Mouse (Mus musculus): ENCODE results near the gene H2-Ab1. TPM values are rescaled to one million over a fixed set of nuclear protein-coding genes. Genes with fewer than 3 reads are reported as not detected.
"Not testable (repeated sequence)": the region's sequence is repeated elsewhere in the genome, so short reads cannot be mapped to it uniquely, and the experiment has no call there.

H2-Ab1 gene
- polyA plus RNA-seq, 1 experiment from 2014 or later: 2.6 TPM

DNA sequence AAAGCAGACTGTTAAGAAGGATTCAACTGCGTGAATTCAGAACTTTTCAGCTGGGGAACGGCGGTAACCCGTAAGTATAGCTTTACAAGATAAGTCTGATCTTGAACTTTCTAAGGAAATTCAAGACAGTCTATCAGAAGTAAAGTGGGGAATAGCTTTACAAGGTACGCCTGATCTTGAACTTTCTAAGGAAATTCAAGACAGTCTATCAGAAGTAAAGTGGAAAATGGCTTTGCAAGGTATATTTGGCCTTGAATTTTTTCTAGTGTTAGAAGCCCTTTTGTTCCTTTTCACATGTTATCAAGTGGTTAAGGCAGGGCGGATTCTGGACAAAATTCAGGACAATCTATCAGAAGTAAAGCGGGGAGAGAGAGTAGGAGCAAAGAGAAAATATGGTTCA, 37.7 kb upstream of the H2-Ab1 start:
- H3K36me3 ChIP-seq; H3K9ac ChIP-seq (replicated peaks); H3K4me1 ChIP-seq; ATAC-seq (ENCODE audit: low FRiP score, low read depth); H3K27ac ChIP-seq (replicated peaks); H3K9me3 ChIP-seq; H3K27me3 ChIP-seq; H3K4me3 ChIP-seq; H3K4me2 ChIP-seq (replicated peaks): not testable (repeated sequence)
- 94% methylated on average over 3 of the region's 7 CpGs for WGBS

DNA sequence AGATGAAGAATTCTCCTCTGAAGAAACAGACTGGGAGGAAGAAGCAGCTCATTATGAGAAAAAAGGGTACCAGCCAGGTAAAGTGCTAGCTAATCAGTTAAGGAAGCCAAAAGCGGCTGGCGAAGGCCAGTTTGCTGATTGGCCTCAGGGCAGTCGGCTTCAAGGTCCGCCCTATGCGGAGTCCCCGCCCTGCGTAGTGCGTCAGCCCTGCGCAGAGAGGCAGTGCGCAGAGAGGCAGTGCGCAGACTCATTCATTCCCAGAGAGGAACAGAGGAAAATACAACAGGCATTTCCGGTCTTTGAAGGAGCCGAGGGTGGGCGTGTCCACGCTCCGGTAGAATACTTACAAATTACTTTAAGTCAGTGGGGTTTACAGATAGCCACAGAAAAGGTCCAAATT, 37.1 kb upstream of the H2-Ab1 start:
- 100% methylated on average over 7 of the region's 16 CpGs for WGBS
- not testable (repeated sequence) for H3K9ac ChIP-seq (replicated peaks); ATAC-seq (ENCODE audit: low FRiP score, low read depth)

DNA sequence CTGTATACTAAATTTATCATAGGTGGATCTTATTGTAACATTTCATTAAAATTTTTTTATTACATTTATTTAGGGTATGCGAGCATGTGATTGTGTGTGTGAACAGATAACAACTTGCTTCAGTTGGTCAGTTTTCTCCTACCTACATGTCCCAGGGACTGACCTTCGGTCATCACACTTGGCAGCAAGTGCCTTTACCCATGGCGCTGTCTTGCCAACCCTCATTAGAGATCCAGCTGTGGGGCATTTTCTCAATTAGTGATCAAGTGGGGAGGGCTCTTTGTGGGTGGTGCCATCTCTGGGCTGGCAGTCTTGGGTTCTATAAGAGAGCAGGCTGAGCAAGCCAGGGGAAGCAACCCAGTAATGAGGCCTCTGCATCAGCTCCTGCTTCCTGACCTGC, 32.7 kb upstream of the H2-Ab1 start:
- no peak for ATAC-seq (ENCODE audit: low FRiP score, low read depth)
- Histone ChIP-seq H3K27me3 (no peaks in the 10 kb centered on the region), H3K36me3 (no peaks in the 10 kb centered on the region), H3K4me3 (no peak overlapping the region), H3K4me1 (no peaks in the 10 kb centered on the region), H3K27ac (replicated peaks) (no peak overlapping the region), H3K9ac (replicated peaks) (no peak overlapping the region), H3K4me2 (replicated peaks) (no peak overlapping the region), H3K9me3 (peaks cover 6% of the 10 kb centered on the region; the same call in 1 of the 2 replicates)
- 94% methylated on average over 3 of the region's 3 CpGs for WGBS

More for the DNA sequence above, 37.1 kb upstream of the H2-Ab1 start:
- not testable (repeated sequence) for H3K27ac ChIP-seq (replicated peaks); H3K4me2 ChIP-seq (replicated peaks); H3K9me3 ChIP-seq; H3K4me3 ChIP-seq; H3K4me1 ChIP-seq; H3K36me3 ChIP-seq; H3K27me3 ChIP-seq

DNA sequence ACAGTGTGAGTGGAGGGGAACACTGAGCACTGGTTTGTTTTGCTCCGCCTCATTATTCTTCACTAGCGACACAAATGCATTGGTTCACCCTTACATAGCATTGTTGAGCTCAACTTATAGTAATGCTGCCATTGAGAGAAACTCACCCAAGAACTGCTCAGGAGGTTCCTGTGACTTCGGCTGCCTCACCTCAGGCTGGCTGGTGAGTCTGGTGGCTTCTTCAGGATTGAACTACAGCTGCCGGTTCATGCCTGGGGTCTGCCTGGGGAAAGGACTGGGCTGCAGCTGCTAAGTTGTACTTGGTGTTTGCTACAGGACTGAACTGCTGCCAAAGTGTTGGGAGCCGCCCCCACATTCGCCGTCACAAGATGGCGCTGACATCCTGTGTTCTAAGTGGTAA, 32.1 kb upstream of the H2-Ab1 start:
- Histone ChIP-seq H3K9ac (replicated peaks) (no peak overlapping the region), H3K4me1 (no peaks in the 10 kb centered on the region), H3K9me3 (peaks cover 6% of the 10 kb centered on the region; the same call in 1 of the 2 replicates), H3K4me2 (replicated peaks) (no peak overlapping the region), H3K36me3 (no peaks in the 10 kb centered on the region), H3K4me3 (no peak overlapping the region), H3K27ac (replicated peaks) (no peak overlapping the region), H3K27me3 (no peaks in the 10 kb centered on the region)
- 97% methylated on average over 8 of the region's 8 CpGs for WGBS
- no peak for ATAC-seq (ENCODE audit: low FRiP score, low read depth)

DNA sequence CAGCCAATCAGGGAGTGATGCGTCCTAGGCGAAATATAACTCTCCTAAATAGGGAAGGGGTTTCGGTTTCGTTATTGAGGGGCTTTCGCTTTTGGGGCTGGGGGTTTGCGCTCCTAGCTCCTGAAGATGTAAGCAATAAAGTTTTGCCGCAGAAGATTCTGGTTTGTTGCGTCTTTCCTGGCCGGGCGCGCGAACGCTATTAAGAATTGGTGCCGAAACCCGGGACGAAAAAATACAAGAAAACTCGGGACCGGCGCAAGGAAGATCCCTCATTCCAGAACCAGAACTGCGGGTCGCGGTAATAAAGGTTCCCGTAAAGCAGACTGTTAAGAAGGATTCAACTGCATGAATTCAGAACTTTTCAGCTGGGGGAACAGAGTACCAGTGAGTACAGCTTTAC, 31.6 kb upstream of the H2-Ab1 start:
- not testable (repeated sequence) for H3K27ac ChIP-seq (replicated peaks); H3K4me3 ChIP-seq; H3K9me3 ChIP-seq; H3K4me1 ChIP-seq; ATAC-seq (ENCODE audit: low FRiP score, low read depth); H3K36me3 ChIP-seq; H3K9ac ChIP-seq (replicated peaks); H3K27me3 ChIP-seq; H3K4me2 ChIP-seq (replicated peaks)
- 97% methylated on average over 17 of the region's 23 CpGs for WGBS

DNA sequence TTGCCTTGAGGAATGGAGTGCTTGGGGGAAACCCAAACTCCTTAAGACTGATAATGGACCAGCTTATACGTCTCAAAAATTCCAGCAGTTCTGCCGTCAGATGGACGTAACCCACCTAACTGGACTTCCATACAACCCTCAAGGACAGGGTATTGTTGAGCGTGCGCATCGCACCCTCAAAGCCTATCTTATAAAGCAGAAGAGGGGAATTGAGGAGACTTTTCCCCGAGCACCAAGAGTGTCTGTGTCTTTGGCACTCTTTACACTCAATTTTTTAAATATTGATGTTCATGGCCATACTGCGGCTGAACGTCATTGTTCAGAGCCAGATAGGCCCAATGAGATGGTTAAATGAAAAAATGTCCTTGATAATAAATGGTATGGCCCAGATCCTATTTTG, 26.5 kb upstream of the H2-Ab1 start:
- H3K27me3 ChIP-seq; H3K27ac ChIP-seq (replicated peaks); H3K9me3 ChIP-seq; H3K4me3 ChIP-seq; H3K36me3 ChIP-seq; H3K9ac ChIP-seq (replicated peaks); ATAC-seq (ENCODE audit: low FRiP score, low read depth); H3K4me2 ChIP-seq (replicated peaks); H3K4me1 ChIP-seq: not testable (repeated sequence)
- WGBS: 97% methylated on average over 9 of the region's 9 CpGs

DNA sequence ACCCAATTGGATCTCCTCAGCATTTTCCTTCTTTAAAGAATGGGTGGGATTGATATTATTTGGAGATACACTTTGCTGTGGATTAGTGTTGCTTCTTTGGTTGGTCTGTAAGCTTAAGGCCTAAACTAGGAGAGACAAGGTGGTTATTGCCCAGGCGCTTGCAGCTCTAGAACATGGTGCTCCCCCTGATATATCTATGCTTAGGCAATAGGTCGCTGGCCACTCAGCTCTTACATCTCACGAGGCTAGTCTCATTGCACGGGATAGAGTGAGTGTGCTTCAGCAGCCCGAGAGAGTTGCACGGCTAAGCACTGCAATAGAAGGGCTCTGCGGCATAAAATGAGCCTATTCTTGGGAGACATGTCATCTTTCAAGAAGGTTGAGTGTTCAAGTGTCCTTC, 25.5 kb upstream of the H2-Ab1 start:
- H3K4me2 ChIP-seq (replicated peaks); H3K4me3 ChIP-seq; H3K9ac ChIP-seq (replicated peaks); H3K4me1 ChIP-seq; H3K36me3 ChIP-seq; ATAC-seq (ENCODE audit: low FRiP score, low read depth); H3K27ac ChIP-seq (replicated peaks); H3K9me3 ChIP-seq; H3K27me3 ChIP-seq: not testable (repeated sequence)
- WGBS: 87% methylated on average over 6 of the region's 7 CpGs

DNA sequence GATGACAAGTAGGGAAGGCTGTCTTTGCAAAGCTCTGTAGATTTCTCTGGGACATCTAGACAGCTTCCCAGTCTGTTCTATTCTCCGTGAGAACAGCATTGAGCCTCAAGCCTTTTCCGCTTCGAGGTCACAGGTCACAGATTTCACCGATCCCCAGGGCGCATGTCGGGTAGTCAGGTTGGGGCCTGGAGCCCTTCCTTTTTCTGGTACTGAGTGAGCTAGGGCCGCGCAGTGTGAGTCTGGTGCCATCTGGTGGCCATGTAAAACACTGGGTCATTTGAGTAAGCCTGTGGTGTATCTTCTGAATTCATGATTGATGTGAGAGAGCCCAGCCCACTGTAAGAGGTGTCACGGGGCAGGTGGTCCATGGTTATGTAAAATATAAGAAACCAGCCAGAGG, 22.6 kb upstream of the H2-Ab1 start:
- no peak for ATAC-seq (ENCODE audit: low FRiP score, low read depth)
- 51% methylated on average over 9 of the region's 9 CpGs for WGBS
- H3K9ac ChIP-seq (replicated peaks): no peak overlapping the region

DNA sequence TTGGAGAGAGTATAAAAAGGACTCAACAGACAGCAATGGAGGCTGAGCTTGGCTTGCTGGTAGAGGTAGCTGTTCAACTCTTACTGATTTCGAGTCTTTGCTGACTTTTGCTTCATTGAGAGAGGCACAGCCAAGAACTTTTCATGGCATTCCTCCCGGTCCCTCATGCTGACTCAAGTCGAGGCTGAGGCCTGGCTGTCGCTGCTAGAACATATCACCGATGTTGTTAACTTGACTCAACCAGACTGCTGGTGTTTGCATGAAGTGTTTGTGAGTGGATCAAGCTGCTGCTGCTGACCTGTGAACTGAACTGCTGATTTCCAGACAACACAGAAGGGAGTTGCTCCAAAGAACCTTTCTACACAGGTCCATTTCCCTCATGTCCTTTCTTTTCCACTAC, 20.8 kb upstream of the H2-Ab1 start:
- Histone ChIP-seq H3K4me2 (replicated peaks) (no peak overlapping the region), H3K4me1 (no peaks in the 10 kb centered on the region), H3K9ac (replicated peaks) (no peak overlapping the region), H3K36me3 (no peaks in the 10 kb centered on the region), H3K9me3 (peaks cover 5% of the 10 kb centered on the region), H3K4me3 (no peak overlapping the region), H3K27ac (replicated peaks) (no peak overlapping the region), H3K27me3 (no peaks in the 10 kb centered on the region; the same call in 1 of the 2 replicates)
- WGBS: 86% methylated on average over 5 of the region's 5 CpGs
- ATAC-seq (ENCODE audit: low FRiP score, low read depth): no peak

More for the DNA sequence above, 22.6 kb upstream of the H2-Ab1 start:
- H3K27me3 ChIP-seq: no peaks in the 10 kb centered on the region
- no peak overlapping the region for H3K4me3 ChIP-seq
- H3K27ac ChIP-seq (replicated peaks): no peak overlapping the region
- no peak overlapping the region for H3K4me2 ChIP-seq (replicated peaks)
- H3K4me1 ChIP-seq: no peaks in the 10 kb centered on the region
- H3K9me3 ChIP-seq: no peaks in the 10 kb centered on the region
- H3K36me3 ChIP-seq: no peaks in the 10 kb centered on the region

DNA sequence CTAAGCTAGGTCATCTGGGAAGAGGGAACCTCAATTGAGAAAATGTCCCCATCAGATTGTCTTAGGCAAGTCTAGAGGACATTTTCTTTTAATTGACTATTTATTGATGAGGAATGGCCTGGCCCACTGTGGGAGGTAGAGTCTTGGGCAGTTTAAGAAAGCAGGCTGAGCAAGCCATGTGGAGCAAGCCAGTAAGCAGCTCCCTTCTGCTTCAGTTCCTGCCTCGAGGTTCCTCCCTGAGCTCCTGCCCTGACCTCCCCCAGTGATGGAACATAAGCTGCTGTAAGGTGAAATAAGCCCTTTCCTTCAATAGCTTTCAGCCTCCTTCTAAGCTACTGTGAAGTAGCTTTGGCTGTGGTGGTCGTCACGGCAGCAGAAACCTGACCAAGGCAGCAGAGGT, 19.7 kb upstream of the H2-Ab1 start:
- H3K36me3 ChIP-seq: no peaks in the 10 kb centered on the region
- no peak for ATAC-seq (ENCODE audit: low FRiP score, low read depth)
- no peak overlapping the region for H3K4me2 ChIP-seq (replicated peaks)
- no peak overlapping the region for H3K27ac ChIP-seq (replicated peaks)
- no peak overlapping the region for H3K4me3 ChIP-seq
- no peaks in the 10 kb centered on the region; the same call in 1 of the 2 replicates for H3K27me3 ChIP-seq
- H3K9ac ChIP-seq (replicated peaks): no peak overlapping the region
- WGBS: 83% methylated on average over 3 of the region's 3 CpGs
- no peaks in the 10 kb centered on the region for H3K4me1 ChIP-seq
- peaks cover 7% of the 10 kb centered on the region for H3K9me3 ChIP-seq

DNA sequence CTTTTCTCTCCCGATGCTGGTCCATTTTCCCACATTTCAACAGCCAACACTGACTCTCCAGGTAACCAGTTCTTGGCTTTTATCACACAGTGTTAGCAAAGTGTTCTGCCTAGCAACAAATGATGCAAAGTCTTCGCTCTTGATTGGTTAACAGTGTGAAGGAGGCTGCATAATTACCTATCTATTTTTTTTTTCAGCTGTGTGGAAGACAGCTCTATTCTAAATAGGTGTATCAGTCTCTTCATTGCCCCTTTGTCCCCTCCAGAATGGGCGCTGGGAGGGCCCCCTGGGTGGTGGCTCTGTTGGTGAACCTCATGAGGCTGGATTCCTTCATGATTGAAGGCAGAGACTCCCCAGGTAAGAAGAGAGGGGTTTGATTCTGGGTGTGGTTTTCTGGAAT, 18.8 kb upstream of the H2-Ab1 start, which contains the start of gene H2-Ob:
Gene H2-Ob (plus strand): TSS at position 198 of the 400 bp plus-strand sequence.
- H3K27ac ChIP-seq (replicated peaks): no peak within 1 kb of the TSS
- peaks cover 7% of the 10 kb centered on the region for H3K9me3 ChIP-seq
- H3K9ac ChIP-seq (replicated peaks): no peak within 1 kb of the TSS
- H3K27me3 ChIP-seq: no peaks in the 10 kb centered on the region; the same call in 1 of the 2 replicates
- no peak for ATAC-seq (ENCODE audit: low FRiP score, low read depth)
- no peaks in the 10 kb centered on the region for H3K4me1 ChIP-seq
- H3K4me3 ChIP-seq: no peak within 1 kb of the TSS
- H3K4me2 ChIP-seq (replicated peaks): no peak within 1 kb of the TSS
- WGBS: 65% methylated on average over 3 of the region's 3 CpGs
- H3K36me3 ChIP-seq: no peaks in the 10 kb centered on the region

DNA sequence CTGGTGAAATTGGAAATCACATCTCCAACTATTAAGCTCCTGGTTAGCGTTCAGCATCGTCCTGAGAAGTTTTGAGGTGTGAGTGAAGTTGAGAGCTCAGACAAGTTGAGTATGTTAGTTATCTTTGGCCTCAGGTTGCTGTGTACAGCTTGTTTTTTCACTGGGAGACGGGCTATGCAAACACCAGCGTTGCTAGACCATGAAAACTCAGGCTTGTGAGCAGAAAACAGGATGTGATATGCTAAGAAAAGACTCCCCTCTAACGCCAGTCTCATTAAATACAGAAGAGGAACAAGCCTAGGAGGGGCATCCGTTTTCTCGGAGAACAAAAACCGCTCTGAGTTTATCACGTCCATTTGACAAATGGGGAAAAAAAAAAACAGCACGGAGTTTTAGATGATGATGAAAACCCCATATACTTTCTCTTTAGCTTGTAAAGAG, 17.9 kb upstream of the H2-Ab1 start:
- no peaks in the 10 kb centered on the region; the same call in 1 of the 2 replicates for H3K27me3 ChIP-seq
- H3K9me3 ChIP-seq: peaks cover 7% of the 10 kb centered on the region
- H3K36me3 ChIP-seq: no peaks in the 10 kb centered on the region
- H3K4me2 ChIP-seq (replicated peaks): no peak overlapping the region
- H3K4me3 ChIP-seq: no peak overlapping the region
- H3K4me1 ChIP-seq: no peaks in the 10 kb centered on the region
- H3K27ac ChIP-seq (replicated peaks): no peak overlapping the region
- H3K9ac ChIP-seq (replicated peaks): no peak overlapping the region
- no peak for ATAC-seq (ENCODE audit: low FRiP score, low read depth)
- 75% methylated on average over 10 of the region's 10 CpGs for WGBS

DNA sequence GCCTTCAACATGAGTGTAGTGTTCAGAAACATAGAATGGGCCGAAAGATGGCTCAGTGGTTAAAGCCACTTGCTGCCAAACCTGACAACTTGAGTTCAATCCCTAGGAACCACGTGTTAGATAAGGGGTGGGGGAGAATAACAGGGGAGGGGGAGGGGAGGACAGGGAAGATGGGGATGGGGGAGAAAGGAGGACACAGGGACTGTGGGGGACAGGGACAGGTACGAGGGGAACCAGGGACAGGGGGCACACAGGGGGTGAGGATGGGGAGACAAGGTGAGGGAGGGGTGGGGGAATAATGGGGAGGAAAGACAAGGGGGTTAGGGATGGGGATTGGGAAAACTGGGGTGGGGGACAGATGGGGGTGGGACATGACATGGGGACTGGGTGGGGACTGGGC, 17.1 kb upstream of the H2-Ab1 start:
- WGBS: 67% methylated on average over 3 of the region's 3 CpGs
- ATAC-seq (ENCODE audit: low FRiP score, low read depth): no peak

More for the DNA sequence above, 17.1 kb upstream of the H2-Ab1 start:
- Histone ChIP-seq H3K27me3 (no peaks in the 10 kb centered on the region; the same call in 1 of the 2 replicates), H3K4me2 (replicated peaks) (no peak overlapping the region), H3K4me3 (no peak overlapping the region), H3K4me1 (no peaks in the 10 kb centered on the region), H3K27ac (replicated peaks) (no peak overlapping the region), H3K9me3 (peaks cover 7% of the 10 kb centered on the region), H3K36me3 (no peaks in the 10 kb centered on the region), H3K9ac (replicated peaks) (no peak overlapping the region)
